In the genomic region with DNA sequence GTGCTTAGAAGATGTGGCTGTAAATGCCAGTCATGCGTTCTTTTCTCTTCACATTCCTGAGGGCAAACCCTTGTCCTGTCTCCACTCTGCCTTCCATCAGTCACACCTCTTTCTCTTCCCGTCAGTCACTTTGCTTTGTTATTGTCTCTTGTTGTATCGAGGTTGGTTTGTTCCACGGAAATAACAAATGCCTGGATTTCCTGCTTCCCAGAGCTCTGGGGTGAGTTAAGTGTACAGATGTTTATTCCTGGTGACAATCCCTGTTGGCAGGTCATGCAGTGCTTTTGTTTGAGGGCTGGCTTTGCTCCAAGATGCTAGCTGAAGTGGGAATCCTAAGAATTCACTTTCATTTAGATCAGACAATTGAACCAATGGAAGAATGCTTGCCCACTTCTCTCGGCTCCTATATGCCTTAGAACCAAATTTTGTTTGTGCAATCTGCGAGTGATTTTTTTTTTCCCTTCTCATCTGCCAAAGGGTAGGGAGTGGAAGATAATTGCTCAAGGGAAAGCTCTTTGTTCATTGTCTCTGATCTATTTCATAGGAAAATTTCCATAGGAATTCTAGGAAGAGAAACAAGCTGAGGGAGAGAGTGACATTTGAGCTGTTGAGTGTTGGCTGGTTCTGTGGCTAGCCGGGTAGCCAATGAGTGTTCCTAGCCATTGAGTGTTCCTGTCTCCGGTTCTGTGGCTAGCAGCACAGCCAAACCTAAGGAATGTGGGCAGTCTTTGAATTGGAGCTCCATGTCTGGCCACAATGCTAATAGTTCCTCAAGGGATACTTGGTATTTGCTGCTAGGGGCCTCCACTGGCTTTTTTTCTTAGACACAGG, we compare ENCODE assay signal across 9 mouse cellular contexts.
DNase-seq lines count a peak whose midpoint lies in the region; ATAC-seq lines count a peak whose summit lies in the region.
"Had no signal": no experiment of that assay in that cellular context is flagged by ENCODE, and none has a peak within 500 bp of the region (broad histone marks: within the 10 kb centered on the region; RNA-seq: fewer than 3 reads in every experiment).

No protein-coding gene starts in this region.

- H3K4me1 ChIP-seq in kidney, embryonic 14.5 days (ENCODE audit: control insufficient read depth, insufficient read depth, low read length): no peaks in the 10 kb centered on the region
- H3K4me1 ChIP-seq: hindbrain, embryonic 15.5 days had no signal

- ATAC-seq in kidney, embryonic 14.5 days (ENCODE audit: low FRiP score, low TSS enrichment): no peak
- ATAC-seq in activated CD4-positive, CD25-positive, alpha-beta regulatory T cell, adult 4 months: no peak

- DNase-seq in kidney, adult 11 months: peak; percentile 71
- peak; percentile 34 for DNase-seq in gastrocnemius, postnatal 10 days
- peak; percentile 59 to 71 for DNase-seq in kidney, adult 8-10 months
- DNase-seq in mesoderm, embryonic 11.5 days (ENCODE audit: low read depth, low spot score): peak; percentile 49
- no peak for DNase-seq in cerebellum, adult 8-10 months
- no peak for DNase-seq in spleen, adult 18-20 months

- no peak overlapping the region for H3K4me2 ChIP-seq in kidney, embryonic 14.5 days (replicated peaks; ENCODE audit: low read depth, low read length)
- H3K4me2 ChIP-seq: hindbrain, embryonic 15.5 days had no signal

- H3K4me3 ChIP-seq in kidney, embryonic 14.5 days (ENCODE audit: low read length): no peak overlapping the region
- H3K4me3 ChIP-seq: hindbrain, embryonic 15.5 days had no signal

- 55% methylated on average over 8 of the region's 8 CpGs for WGBS in kidney, embryonic 14.5 days

- H3K36me3 ChIP-seq in kidney, embryonic 14.5 days (ENCODE audit: control insufficient read depth, insufficient read depth, low read length): no peaks in the 10 kb centered on the region
- H3K36me3 ChIP-seq: hindbrain, embryonic 15.5 days had no signal

- H3K9me3 ChIP-seq in kidney, embryonic 14.5 days (ENCODE audit: control insufficient read depth, low read length): no peaks in the 10 kb centered on the region; the same call in 1 of the 2 replicates
- H3K9me3 ChIP-seq: hindbrain, embryonic 15.5 days had no signal

- no peak overlapping the region for H3K27ac ChIP-seq in kidney, embryonic 14.5 days (ENCODE audit: low read depth, low read length)
- H3K27ac ChIP-seq: hindbrain, embryonic 15.5 days had no signal

- H3K9ac ChIP-seq in kidney, embryonic 14.5 days (ENCODE audit: low read depth, low read length): no peak overlapping the region
- H3K9ac ChIP-seq: hindbrain, embryonic 15.5 days had no signal

- no peaks in the 10 kb centered on the region for H3K27me3 ChIP-seq in kidney, embryonic 14.5 days (ENCODE audit: control insufficient read depth, insufficient read depth, low read length)
- H3K27me3 ChIP-seq: hindbrain, embryonic 15.5 days had no signal

Comparison
In these comparisons a context has a peak if more than half of its experiments do, and no peak if none do; other contexts are left out.
1. DNase-seq: peak in kidney, adult 11 months (single experiment), gastrocnemius, postnatal 10 days (single experiment), kidney, adult 8-10 months (2 of 2) and mesoderm, embryonic 11.5 days (single experiment); none in cerebellum, adult 8-10 months (single experiment) and spleen, adult 18-20 months (0 of 2).